Mouse (Mus musculus) lung, embryonic 14.5 days (tissue): ENCODE data around the gene Fam78b. TPM values are rescaled to one million over a fixed set of nuclear protein-coding genes. Genes with fewer than 3 reads are reported as not detected.

Source experiments
- ATAC-seq: fragments of 200-750 bp; cut with Nextera tagmentation; 2 replicates; pipeline ENCODE4 v1.8.0; 2017; ENCODE audit warnings: mild to moderate bottlenecking, moderate TSS enrichment, moderate library complexity; ENCODE audit not compliant: insufficient read depth
- DNase-seq: peaks from one replicate; pipeline ENCODE4 v3.0.0-alpha.2; 2015
- H3K27ac ChIP-seq: fragments of 300-500 bp; sonication (generic); 2 replicates; pipeline ENCODE4 v1.5.1; 2014; ENCODE audit warnings: low read depth, mild to moderate bottlenecking, moderate library complexity
- H3K27me3 ChIP-seq: fragments of 300-500 bp; sonication (generic); 2 replicates; pipeline ENCODE4 v1.6.1; 2014; ENCODE audit warnings: low read length, control low read depth; ENCODE audit not compliant: insufficient read depth
- H3K36me3 ChIP-seq: fragments of 300-500 bp; sonication (generic); 2 replicates; pipeline ENCODE4 v1.6.1; 2014; ENCODE audit warnings: control low read depth; ENCODE audit not compliant: insufficient read depth
- H3K4me1 ChIP-seq: fragments of 300-500 bp; sonication (generic); 2 replicates; pipeline ENCODE4 v1.6.1; 2014; ENCODE audit warnings: antibody characterized with exemption, control low read depth; ENCODE audit not compliant: insufficient read depth
- H3K4me2 ChIP-seq: fragments of 300-500 bp; sonication (generic); 2 replicates; pipeline ENCODE4 v1.6.1; 2014; ENCODE audit warnings: mild to moderate bottlenecking
- H3K4me3 ChIP-seq: fragments of 300-500 bp; sonication (generic); 2 replicates; pipeline ENCODE4 v1.5.1; 2014; ENCODE audit warnings: low read depth, low read length
- H3K9ac ChIP-seq: fragments of 300-500 bp; sonication (generic); 2 replicates; pipeline ENCODE4 v1.6.1; 2014
- H3K9me3 ChIP-seq: fragments of 300-500 bp; sonication (generic); 2 replicates; pipeline ENCODE4 v1.6.1; 2016; ENCODE audit warnings: low read depth, low read length, control low read depth
- CTCF ChIP-seq: IDR thresholded peaks from 2 replicates; pipeline ENCODE4 v1.5.1; 2016; ENCODE audit warnings: antibody characterized with exemption, low read depth
- WGBS: fragments of 180-500 bp; shearing (Covaris S2); extraction: QIAGEN DNeasy Blood & Tissue Kit; methylation state at CpG from one replicate; pipeline ENCODE4 v1.1.7; 2014; 5-methylcytosine and 5-hydroxymethylcytosine counted together
- polyA plus RNA-seq: library from polyadenylated mRNA; unstranded; fragments of >200 nt; fragmentation: Nextera tagmentation; extraction: Ambion mirVana; gene quantifications from 2 replicates; pipeline ENCODE4 v1.2.1, GENCODE M21; 2014

Gene Fam78b
- polyA plus RNA-seq, 1 experiment from 2014 or later: 0.79 TPM

GRCm38 (mm10) chr1:167011301-167011700 is 10.1 kb downstream of the Fam78b start:
- H3K4me3 ChIP-seq: no peak overlapping the region
- no peaks in the 10 kb centered on the region for H3K27me3 ChIP-seq
- H3K4me1 ChIP-seq: no peaks in the 10 kb centered on the region
- no peaks in the 10 kb centered on the region for H3K9me3 ChIP-seq
- no peak for TF ChIP-seq CTCF
- no peak for ATAC-seq
- no peak overlapping the region for H3K4me2 ChIP-seq
- no peak for DNase-seq
- H3K9ac ChIP-seq: no peak overlapping the region
- no peak overlapping the region for H3K27ac ChIP-seq
- 28% methylated on average over 6 of the region's 6 CpGs for WGBS
- no peaks in the 10 kb centered on the region for H3K36me3 ChIP-seq

GRCm38 (mm10) chr1:167012616-167013015 is 11.4 kb downstream of the Fam78b start:
- Histone ChIP-seq H3K4me2 (no peak overlapping the region), H3K4me1 (no peaks in the 10 kb centered on the region), H3K4me3 (no peak overlapping the region), H3K27ac (no peak overlapping the region), H3K9me3 (no peaks in the 10 kb centered on the region), H3K36me3 (no peaks in the 10 kb centered on the region), H3K27me3 (no peaks in the 10 kb centered on the region), H3K9ac (no peak overlapping the region)
- no peak for TF ChIP-seq CTCF
- DNase-seq (no peak), ATAC-seq (no peak)
- 89% methylated on average over 8 of the region's 8 CpGs for WGBS

GRCm38 (mm10) chr1:167013234-167013864 is 12.1 kb downstream of the Fam78b start:
- ATAC-seq (no peak), DNase-seq (no peak)
- Histone ChIP-seq H3K27ac (no peak overlapping the region), H3K9ac (no peak overlapping the region), H3K36me3 (no peaks in the 10 kb centered on the region), H3K4me3 (no peak overlapping the region), H3K27me3 (no peaks in the 10 kb centered on the region), H3K4me2 (no peak overlapping the region), H3K9me3 (no peaks in the 10 kb centered on the region), H3K4me1 (no peaks in the 10 kb centered on the region)
- TF ChIP-seq CTCF: no peak
- WGBS: 36% methylated on average over 7 of the region's 7 CpGs

DNA sequence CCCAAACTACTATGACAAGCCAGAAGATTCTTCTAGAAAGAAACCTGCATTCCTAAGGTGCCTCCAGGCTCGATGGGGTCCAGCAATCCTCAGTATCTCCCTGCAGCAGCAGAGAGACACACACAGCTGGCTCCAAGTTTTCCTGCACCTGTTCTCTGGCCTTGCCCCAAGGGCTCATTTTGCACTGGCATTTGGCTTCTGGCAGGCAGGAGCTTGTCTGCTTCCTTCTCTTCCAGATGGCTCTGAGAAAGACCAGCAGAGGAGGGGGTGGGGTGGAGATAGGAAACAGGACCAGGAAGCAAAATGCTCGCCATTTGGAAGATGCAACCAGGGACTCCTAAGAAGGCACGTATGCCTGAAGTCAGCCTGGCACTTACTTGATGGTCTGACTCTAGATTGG is 15.1 kb downstream of the Fam78b start:
- ATAC-seq (no peak), DNase-seq (no peak)
- no peak overlapping the region for H3K9ac ChIP-seq
- no peaks in the 10 kb centered on the region for H3K9me3 ChIP-seq
- 49% methylated on average over 3 of the region's 3 CpGs for WGBS
- H3K4me3 ChIP-seq: no peak overlapping the region
- H3K27ac ChIP-seq: no peak overlapping the region
- H3K36me3 ChIP-seq: no peaks in the 10 kb centered on the region
- H3K4me2 ChIP-seq: no peak overlapping the region
- no peak for TF ChIP-seq CTCF
- H3K4me1 ChIP-seq: no peaks in the 10 kb centered on the region
- H3K27me3 ChIP-seq: no peaks in the 10 kb centered on the region

GRCm38 (mm10) chr1:167022001-167022424 is 20.8 kb downstream of the Fam78b start:
- Histone ChIP-seq H3K4me1 (no peaks in the 10 kb centered on the region), H3K36me3 (no peaks in the 10 kb centered on the region), H3K4me2 (no peak overlapping the region), H3K9ac (no peak overlapping the region), H3K4me3 (no peak overlapping the region), H3K27me3 (no peaks in the 10 kb centered on the region), H3K9me3 (no peaks in the 10 kb centered on the region), H3K27ac (no peak overlapping the region)
- TF ChIP-seq CTCF: no peak
- WGBS: 30% methylated on average over 9 of the region's 9 CpGs
- DNase-seq: no peak
- ATAC-seq: no peak

DNA sequence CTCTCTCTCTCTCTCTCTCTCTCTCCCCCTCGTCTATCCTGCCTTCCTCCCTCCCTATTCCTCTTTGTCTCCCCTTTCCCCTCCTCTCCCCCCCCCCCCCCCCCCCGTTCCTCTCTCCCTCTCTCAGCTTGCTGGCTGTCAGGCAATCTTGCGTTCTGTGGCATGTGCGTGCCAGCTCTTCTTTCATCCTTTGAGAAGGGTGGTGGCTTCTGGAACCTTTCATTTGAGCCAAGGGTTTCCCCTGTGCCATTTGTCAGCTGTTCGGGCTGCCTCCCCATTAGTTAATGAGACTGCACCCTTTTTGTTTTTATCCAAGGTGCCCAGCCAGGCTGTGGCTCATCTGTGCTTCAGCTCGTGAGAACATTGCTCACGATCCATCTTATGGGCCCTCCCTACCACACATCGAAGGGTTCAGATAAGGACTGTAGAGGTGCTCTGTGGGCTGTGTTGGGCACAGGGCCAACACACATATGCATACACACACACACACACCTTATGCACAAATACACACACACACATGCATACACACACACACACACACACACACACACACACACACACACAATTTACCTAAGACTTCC is 21.4 kb downstream of the Fam78b start:
- Histone ChIP-seq H3K4me1 (no peaks in the 10 kb centered on the region), H3K4me3 (no peak overlapping the region), H3K4me2 (no peak overlapping the region), H3K36me3 (no peaks in the 10 kb centered on the region), H3K27me3 (no peaks in the 10 kb centered on the region), H3K27ac (no peak overlapping the region), H3K9ac (no peak overlapping the region), H3K9me3 (no peaks in the 10 kb centered on the region; the same call in 1 of the 2 replicates)
- no peak for DNase-seq
- no peak for ATAC-seq
- 34% methylated on average over 8 of the region's 8 CpGs for WGBS
- no peak for TF ChIP-seq CTCF

DNA sequence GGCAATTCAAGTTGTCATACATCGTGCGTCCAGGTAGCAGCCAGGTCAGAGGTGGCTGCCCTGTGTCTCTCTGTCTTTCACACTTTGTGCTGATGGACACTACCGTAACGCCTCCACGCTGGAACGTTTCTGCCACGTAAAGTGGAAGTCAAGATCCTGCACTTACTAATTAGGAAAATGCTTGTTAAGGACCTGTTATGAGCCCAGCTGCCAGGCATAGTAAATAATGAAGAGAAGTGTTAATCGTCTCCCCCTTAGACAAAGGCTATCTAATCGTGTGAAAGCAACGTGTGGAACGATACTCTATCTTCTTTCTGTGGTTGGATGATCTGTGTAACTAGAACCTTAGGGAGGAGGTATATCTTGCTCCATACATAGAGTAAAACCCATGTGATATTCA is 22.6 kb downstream of the Fam78b start:
- TF ChIP-seq CTCF: no peak

More for the DNA sequence above, 22.6 kb downstream of the Fam78b start:
- no peaks in the 10 kb centered on the region for H3K27me3 ChIP-seq
- ATAC-seq: no peak
- WGBS: 88% methylated on average over 11 of the region's 11 CpGs
- H3K9ac ChIP-seq: no peak overlapping the region
- no peak overlapping the region for H3K4me2 ChIP-seq
- no peaks in the 10 kb centered on the region for H3K4me1 ChIP-seq
- DNase-seq: no peak
- H3K4me3 ChIP-seq: no peak overlapping the region
- H3K27ac ChIP-seq: no peak overlapping the region
- no peaks in the 10 kb centered on the region for H3K36me3 ChIP-seq
- H3K9me3 ChIP-seq: no peaks in the 10 kb centered on the region; the same call in 1 of the 2 replicates
